Mouse (Mus musculus) T-helper 17 cell (primary cell): ENCODE measurements around the gene Slc17a2.

Source experiments
- in situ Hi-C, 2 experiments: fragments of 300-600 bp; cut with MboI, MseI; formaldehyde crosslinking; loops; 1 replicate in 1 of 2; 2 replicates in 1 of 2; pipeline ENCODE4 v1.15.1; 2025; ENCODE audit warnings: high pct_unique_total_duplicates in 2 of 2

Slc17a2 gene

GRCm38 (mm10) chr13:23868790-23869533 is 62.2 kb downstream of the Slc17a2 start:
- in situ Hi-C loops: no loop called here

- in situ Hi-C loops: no loop called here
These were observed 63.2 kb downstream of the Slc17a2 start for GRCm38 (mm10) chr13:23869996-23870395.

- in situ Hi-C loops: no loop called here
These were observed 66.3 kb downstream of the Slc17a2 start for GRCm38 (mm10) chr13:23873141-23873540.
